Mouse (Mus musculus) embryo, embryonic 9.5 days (tissue): Measurements from ENCODE around the gene Nfatc2.

Experiments
- DNase-seq: peaks from one replicate; pipeline ENCODE4 v3.0.0-alpha.2; 2017; ENCODE audit errors: extremely low spot score

Gene Nfatc2

GRCm38 (mm10) chr2:168601491-168602386, at the start of gene Nfatc2:
Gene Nfatc2, minus strand, starts transcription at chr2:168601657.
- DNase-seq, result peak; percentile 69

GRCm38 (mm10) chr2:168648171-168648570, 46.7 kb upstream of the Nfatc2 start:
- no peak for DNase-seq

GRCm38 (mm10) chr2:168644855-168645254, 43.4 kb upstream of the Nfatc2 start:
- DNase-seq, result no peak

GRCm38 (mm10) chr2:168643524-168644177, 42.2 kb upstream of the Nfatc2 start:
- no peak for DNase-seq

GRCm38 (mm10) chr2:168642187-168642586, 40.7 kb upstream of the Nfatc2 start:
- DNase-seq, result no peak

- no peak for DNase-seq
Measured at GRCm38 (mm10) chr2:168640460-168640859, 39.0 kb upstream of the Nfatc2 start.

- no peak for DNase-seq
Measured at GRCm38 (mm10) chr2:168634881-168635280, 33.4 kb upstream of the Nfatc2 start.

- no peak for DNase-seq
Measured at GRCm38 (mm10) chr2:168633301-168633816, 31.9 kb upstream of the Nfatc2 start.

GRCm38 (mm10) chr2:168632543-168632942, 31.1 kb upstream of the Nfatc2 start:
- DNase-seq, result no peak

GRCm38 (mm10) chr2:168628787-168629186, 27.3 kb upstream of the Nfatc2 start:
- peak; percentile 78 for DNase-seq

- DNase-seq, result no peak
Measured at GRCm38 (mm10) chr2:168627829-168628770, 26.6 kb upstream of the Nfatc2 start.

GRCm38 (mm10) chr2:168626385-168626784, 24.9 kb upstream of the Nfatc2 start:
- no peak for DNase-seq

- no peak for DNase-seq
Measured at GRCm38 (mm10) chr2:168625091-168625490, 23.6 kb upstream of the Nfatc2 start.

GRCm38 (mm10) chr2:168621111-168621802, 19.8 kb upstream of the Nfatc2 start:
- no peak for DNase-seq

- DNase-seq, result no peak
Measured at GRCm38 (mm10) chr2:168618205-168618717, 16.8 kb upstream of the Nfatc2 start.

- no peak for DNase-seq
Measured at GRCm38 (mm10) chr2:168615160-168615559, 13.7 kb upstream of the Nfatc2 start.

GRCm38 (mm10) chr2:168614170-168614872, 12.9 kb upstream of the Nfatc2 start:
- DNase-seq, result no peak

GRCm38 (mm10) chr2:168613092-168613880, 11.8 kb upstream of the Nfatc2 start:
- DNase-seq, result no peak

- no peak for DNase-seq
Measured at GRCm38 (mm10) chr2:168610941-168611340, 9.5 kb upstream of the Nfatc2 start.
